Mouse (Mus musculus): ENCODE measurements around the gene Olfr1141.

DNA sequence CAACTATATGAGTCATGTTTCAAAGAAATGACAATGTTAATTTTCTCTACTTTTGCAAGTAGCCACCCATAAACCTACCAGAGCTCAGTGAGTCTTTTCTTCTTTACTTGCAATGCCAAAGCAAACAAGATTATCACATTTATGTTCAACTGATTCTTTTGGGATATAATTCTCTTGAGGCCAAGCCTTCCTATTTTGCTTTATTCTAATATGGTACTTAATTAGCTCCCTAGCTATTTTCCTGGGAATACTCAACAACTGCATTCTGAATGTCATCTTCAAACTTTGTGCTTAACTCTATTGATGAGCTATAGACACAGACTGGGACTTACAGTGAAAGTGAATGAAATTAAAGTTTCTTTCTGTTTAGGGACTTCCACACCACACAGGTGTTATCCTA lies 40.7 kb downstream of the Olfr1141 start, which contains the start of gene Olfr1137:
- no peak for TF ChIP-seq POLR2A (IDR thresholded peaks at IDR 0.05; ENCODE audit: insufficient read depth, low read depth, low read length)
- no peak for TF ChIP-seq CTCF (IDR thresholded peaks at IDR 0.05; ENCODE audit: insufficient read depth, low read depth, low read length)
